Mouse (Mus musculus): ENCODE results near the gene Als2.

Als2 gene

DNA sequence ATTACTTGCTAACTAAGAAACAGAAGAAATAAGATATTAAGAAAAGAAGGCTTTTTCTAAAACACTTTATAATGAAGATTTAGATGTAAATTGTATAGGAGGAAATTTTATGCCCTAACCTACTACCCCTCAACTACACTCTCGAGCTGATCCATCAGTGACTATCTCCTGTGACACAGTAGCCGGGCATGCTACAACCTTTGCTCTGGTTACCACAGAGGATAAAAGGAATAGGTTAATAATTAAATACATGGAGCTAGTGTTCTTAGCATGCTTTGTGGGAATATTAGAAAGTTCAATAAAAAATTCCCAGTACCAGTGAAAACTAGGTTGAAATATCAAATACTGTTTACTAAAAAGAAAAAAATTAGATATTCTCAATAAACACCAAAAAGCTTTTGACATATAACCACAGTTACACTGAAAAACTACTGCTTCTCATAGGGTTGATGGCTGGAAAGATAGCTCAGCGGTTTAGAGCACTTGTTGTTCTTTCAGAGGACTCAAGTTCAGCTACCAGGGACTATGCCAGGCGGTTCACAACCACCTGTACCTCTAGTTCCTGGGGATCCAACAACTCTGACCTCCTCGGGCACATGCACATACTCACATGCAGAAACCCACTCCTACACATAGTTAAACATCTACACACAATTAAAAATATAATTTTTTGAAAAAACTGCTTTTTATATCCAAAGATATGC, 24.8 kb downstream of the Als2 start:
- no peak for DNase-seq (ENCODE audit: low spot score)

- DNase-seq (ENCODE audit: low spot score) = no peak
Measured at GRCm38 (mm10) chr1:59211651-59212050, 25.4 kb downstream of the Als2 start.

DNA sequence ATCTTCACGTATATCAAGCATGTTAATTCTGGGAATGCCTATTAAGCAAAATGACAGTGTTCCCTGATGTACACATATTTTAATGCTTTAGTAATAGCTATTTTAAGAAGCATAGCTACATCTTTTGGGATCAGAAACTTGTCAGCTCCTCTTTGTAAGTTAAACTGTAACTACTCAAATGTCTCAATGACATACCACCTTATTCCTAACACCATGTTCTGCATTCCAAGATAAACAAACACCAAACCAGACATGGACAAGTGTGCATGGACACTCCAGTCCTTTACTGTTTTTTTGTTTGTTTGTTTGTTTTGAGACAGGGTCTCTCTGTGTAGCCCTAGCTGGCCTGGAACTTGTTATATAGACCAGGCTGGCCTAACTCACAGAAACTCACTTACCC, 28.7 kb downstream of the Als2 start:
- DNase-seq (ENCODE audit: low spot score) = no peak

GRCm38 (mm10) chr1:59204489-59204888, 32.5 kb downstream of the Als2 start:
- no peak for DNase-seq (ENCODE audit: low spot score)

GRCm38 (mm10) chr1:59202367-59202766, 34.7 kb downstream of the Als2 start:
- DNase-seq (ENCODE audit: low spot score) = no peak

DNA sequence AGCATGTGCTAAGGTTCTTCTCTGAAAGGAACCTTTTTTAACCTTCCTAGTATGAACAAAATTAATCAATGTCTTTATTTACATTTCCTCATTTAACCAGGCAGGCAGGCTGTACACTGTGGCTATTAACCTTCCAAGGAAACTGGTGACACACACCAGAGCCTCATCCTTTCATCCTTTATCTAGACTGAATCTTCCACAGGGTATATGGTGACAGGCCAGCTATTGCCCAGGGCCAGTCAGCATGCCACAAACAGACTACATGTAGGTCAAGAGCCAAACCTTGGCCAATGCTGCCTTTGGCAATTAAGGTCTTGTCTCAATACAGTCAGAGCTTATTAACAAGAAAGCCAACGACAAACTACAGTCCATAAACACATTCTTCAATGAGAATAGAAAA, 35.5 kb downstream of the Als2 start:
- DNase-seq (ENCODE audit: low spot score) = no peak

GRCm38 (mm10) chr1:59200960-59201359, 36.1 kb downstream of the Als2 start:
- DNase-seq (ENCODE audit: low spot score) = no peak

GRCm38 (mm10) chr1:59194979-59195378, 42.1 kb downstream of the Als2 start:
- no peak for DNase-seq (ENCODE audit: low spot score)

DNA sequence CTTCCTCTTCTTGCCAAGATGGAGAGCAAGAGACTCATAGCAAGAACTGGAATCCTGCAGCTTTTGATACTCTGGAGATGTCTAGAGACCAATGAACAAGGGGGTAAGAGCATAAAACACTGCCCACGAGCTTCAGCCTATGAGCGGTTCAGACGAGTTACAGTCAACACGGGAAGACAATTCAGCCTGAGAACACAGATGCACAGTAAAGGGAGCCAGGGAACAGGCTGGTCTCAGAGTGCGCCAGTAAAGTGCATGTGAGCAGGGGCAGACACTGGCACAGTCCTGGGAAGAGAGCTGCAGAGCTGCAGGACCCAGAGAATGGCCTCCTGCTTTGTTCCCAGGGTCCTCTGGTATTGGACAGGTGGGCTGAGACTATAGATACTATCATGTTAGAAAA, 49.2 kb downstream of the Als2 start:
- no peak for DNase-seq (ENCODE audit: low spot score)

- DNase-seq (ENCODE audit: low spot score) = no peak
Measured at GRCm38 (mm10) chr1:59186317-59186716, 50.7 kb downstream of the Als2 start.

GRCm38 (mm10) chr1:59185410-59185809, 51.6 kb downstream of the Als2 start:
- DNase-seq (ENCODE audit: low spot score) = no peak

GRCm38 (mm10) chr1:59183045-59183444, 54.0 kb downstream of the Als2 start:
- DNase-seq (ENCODE audit: low spot score) = no peak

GRCm38 (mm10) chr1:59182373-59182772, 54.7 kb downstream of the Als2 start:
- no peak for DNase-seq (ENCODE audit: low spot score)

- DNase-seq (ENCODE audit: low spot score) = no peak
Measured at GRCm38 (mm10) chr1:59180003-59180402, 57.0 kb downstream of the Als2 start.

GRCm38 (mm10) chr1:59178401-59178800, 58.6 kb downstream of the Als2 start:
- DNase-seq (ENCODE audit: low spot score) = no peak

- no peak for DNase-seq (ENCODE audit: low spot score)
Measured at GRCm38 (mm10) chr1:59174514-59175373, 62.3 kb downstream of the Als2 start.

DNA sequence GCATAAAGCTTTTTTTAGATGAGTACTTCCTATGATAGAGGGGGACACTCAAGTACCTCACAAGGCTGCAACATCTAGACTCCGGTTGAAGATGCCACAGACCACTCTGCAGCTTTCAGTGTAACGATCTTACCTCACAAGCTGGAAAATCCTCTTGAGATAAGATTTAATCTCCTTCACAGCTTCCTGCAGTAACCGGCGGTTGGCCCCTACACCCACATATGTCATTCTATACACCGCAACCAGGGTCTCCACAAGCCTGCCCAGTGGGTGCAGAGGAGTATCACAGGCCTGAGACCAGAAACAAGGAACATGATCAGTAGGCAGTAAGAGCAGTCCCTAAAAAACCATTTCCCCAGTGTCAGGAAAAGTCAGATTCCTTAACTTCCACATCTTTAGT, 64.0 kb downstream of the Als2 start:
- DNase-seq (ENCODE audit: low spot score) = no peak

GRCm38 (mm10) chr1:59171875-59172274, 65.2 kb downstream of the Als2 start:
- no peak for DNase-seq (ENCODE audit: low spot score)

DNA sequence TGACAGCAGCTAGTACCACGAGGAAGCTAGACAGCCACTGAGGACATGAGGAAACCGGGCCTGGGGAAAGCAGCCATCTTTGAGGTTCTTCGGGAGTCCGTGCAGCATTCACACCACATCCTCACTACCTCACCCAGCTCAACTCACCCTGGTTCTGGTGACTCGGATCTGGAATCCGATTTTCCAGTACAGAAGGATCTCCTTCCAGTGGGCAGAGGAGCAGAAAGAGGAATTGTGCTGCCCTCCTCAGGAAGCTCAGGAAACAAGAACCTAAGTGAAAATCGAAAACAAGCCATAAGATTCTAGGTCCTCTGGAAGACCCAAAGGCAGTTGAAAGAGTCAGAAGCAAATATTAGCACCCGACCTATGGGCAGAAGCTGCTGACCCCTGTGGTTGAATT, 66.7 kb downstream of the Als2 start:
- no peak for DNase-seq (ENCODE audit: low spot score)

DNA sequence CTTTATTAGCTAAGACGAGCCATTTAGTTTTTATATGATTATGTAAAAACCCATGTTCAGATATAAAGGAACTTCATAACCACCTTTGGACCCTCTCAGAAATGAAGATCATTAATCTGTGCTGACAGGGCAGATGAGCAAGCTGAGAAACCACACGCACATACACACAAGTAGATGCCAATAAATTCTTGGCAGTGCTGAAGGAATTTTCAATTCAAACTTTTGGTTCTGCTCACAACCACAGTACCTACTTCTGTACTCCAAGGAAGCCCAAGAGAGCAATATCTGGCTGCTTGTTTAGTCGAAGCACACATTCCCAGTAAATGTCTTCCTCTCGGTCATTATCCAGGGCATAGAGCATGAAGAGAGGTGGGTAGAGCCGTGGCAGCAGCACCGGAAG, 67.4 kb downstream of the Als2 start:
- no peak for DNase-seq (ENCODE audit: low spot score)

- DNase-seq (ENCODE audit: low spot score) = no peak
Measured at GRCm38 (mm10) chr1:59168556-59168955, 68.5 kb downstream of the Als2 start.

DNA sequence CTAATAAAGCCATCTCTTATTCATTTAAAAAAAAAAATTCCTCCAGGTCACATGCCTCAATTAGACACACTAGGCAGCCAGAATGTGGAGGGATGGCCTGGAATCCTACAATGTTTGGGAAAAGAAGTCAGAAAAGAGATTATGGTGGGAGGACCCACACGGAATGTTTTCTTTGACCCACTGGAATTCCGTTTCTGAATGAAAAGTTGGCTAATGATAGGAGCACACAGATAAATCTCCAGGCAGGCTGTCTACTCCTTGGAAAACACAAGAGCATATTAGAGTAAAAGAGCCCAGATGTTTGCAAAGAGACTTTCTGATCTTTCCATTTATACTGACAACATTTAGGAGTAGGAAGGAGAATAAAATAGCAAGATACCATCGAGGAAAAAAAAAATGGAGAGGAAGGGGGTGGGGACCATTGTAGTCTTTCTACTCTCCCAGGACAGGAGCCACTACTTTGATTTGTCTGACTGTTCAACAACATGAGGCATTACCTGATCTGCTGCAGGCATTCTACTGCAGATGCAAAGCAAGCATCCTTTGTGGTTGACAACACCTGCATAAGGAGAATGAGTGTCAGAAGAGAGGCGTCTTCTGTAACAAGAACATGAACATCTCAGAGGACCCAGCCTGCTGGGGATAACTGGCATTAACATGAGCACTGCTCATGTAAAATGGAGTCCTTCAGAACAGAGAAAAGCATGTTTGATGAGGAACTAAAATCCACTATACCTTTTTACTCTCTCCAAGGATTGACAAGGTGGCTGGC, 69.2 kb downstream of the Als2 start:
- DNase-seq (ENCODE audit: low spot score) = no peak
